Mouse (Mus musculus) small intestine, adult 2 months (tissue): ENCODE results near the gene Cnnm1. TPM values are rescaled to one million over a fixed set of nuclear protein-coding genes. Genes with fewer than 3 reads are reported as not detected.

Experiments used
- H3K27ac ChIP-seq: fragments of 200-500 bp; 2 replicates; pipeline ENCODE4 v1.5.1; 2012; ENCODE audit warnings: low read depth, low read length, control low read depth, inconsistent platforms; ENCODE audit not compliant: insufficient read depth
- H3K27me3 ChIP-seq: fragments of 200-500 bp; 2 replicates; pipeline ENCODE4 v1.6.1; 2012; ENCODE audit warnings: mild to moderate bottlenecking, moderate library complexity, low read length, inconsistent platforms; ENCODE audit not compliant: control insufficient read depth, insufficient read depth
- H3K36me3 ChIP-seq: fragments of 200-500 bp; 2 replicates; pipeline ENCODE4 v1.6.1; 2012; ENCODE audit warnings: mild to moderate bottlenecking, low read length, control low read depth, inconsistent platforms; ENCODE audit not compliant: control insufficient read depth, insufficient read depth
- H3K4me1 ChIP-seq: fragments of 200-500 bp; 2 replicates; pipeline ENCODE4 v1.6.1; 2012; ENCODE audit warnings: low read length, inconsistent platforms, mixed read lengths; ENCODE audit not compliant: control insufficient read depth, insufficient read depth, insufficient read length
- H3K4me3 ChIP-seq: fragments of 200-500 bp; 2 replicates; pipeline ENCODE4 v1.5.1; 2012; ENCODE audit warnings: low read depth, mild to moderate bottlenecking, control low read depth, inconsistent platforms, low read length, moderate library complexity
- CTCF ChIP-seq: fragments of 200-500 bp; IDR thresholded peaks from 2 replicates; pipeline ENCODE4 v1.5.1; 2012; ENCODE audit warnings: low read depth, mild to moderate bottlenecking, control low read depth, inconsistent platforms, low read length, moderate library complexity, mixed read lengths; ENCODE audit not compliant: insufficient replicate concordance, insufficient read length; ENCODE audit errors: extremely low read depth
- POLR2A ChIP-seq: fragments of 200-500 bp; IDR thresholded peaks from 2 replicates; pipeline ENCODE4 v1.6.1; 2012; ENCODE audit warnings: low read depth, mild to moderate bottlenecking, control low read depth, inconsistent platforms, low read length, moderate library complexity
- WGBS: fragments of 180-500 bp; shearing (Covaris S2); methylation state at CpG from one replicate; pipeline ENCODE4 v1.1.7; 2018; 5-methylcytosine and 5-hydroxymethylcytosine counted together
- polyA plus RNA-seq: library from polyadenylated mRNA; depleted of rRNA; stranded (reverse); fragments of >200 nt; gene quantifications from 2 replicates; pipeline ENCODE4 v1.2.3, GENCODE M21; 2012

Cnnm1 gene
- polyA plus RNA-seq, 1 experiment = 0.55 TPM

DNA sequence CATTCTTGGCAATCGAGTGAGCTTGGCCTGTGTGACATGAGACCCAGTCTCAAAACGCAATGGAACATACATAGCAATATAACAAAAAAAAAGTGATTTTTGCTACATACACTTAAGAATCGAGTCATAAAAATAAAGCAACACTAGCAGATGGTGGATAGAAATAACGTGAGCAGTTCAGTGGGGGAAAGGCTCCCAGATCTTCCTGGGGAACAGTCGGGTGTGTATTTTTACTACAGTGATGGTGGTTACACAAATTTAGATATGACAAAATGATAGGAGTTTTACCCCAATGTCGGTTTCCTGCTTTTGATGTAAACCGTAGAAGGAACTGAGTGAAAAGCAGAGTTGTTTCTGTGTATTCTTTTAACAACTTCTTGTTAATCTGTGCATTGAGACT, 990 bp upstream of the Cnnm1 start:
- no peaks in the 10 kb centered on the region for H3K36me3 ChIP-seq
- H3K27me3 ChIP-seq = peaks cover 19% of the 10 kb centered on the region
- no peak overlapping the region for H3K27ac ChIP-seq
- H3K4me1 ChIP-seq = peaks cover 7% of the 10 kb centered on the region
- H3K4me3 ChIP-seq = no peak overlapping the region
- WGBS = 80% methylated on average over 7 of the region's 7 CpGs
- TF ChIP-seq POLR2A (no peak), CTCF (no peak)

GRCm38 (mm10) chr19:43440768-43441660, 778 bp downstream of the Cnnm1 start:
- no peak for TF ChIP-seq POLR2A
- no peak for TF ChIP-seq CTCF
- WGBS = under 1% methylated on average over 112 of the region's 118 CpGs
- Histone ChIP-seq H3K4me3 (peak overlapping the region; percentile 59), H3K4me1 (peaks cover 7% of the 10 kb centered on the region), H3K27ac (no peak overlapping the region), H3K27me3 (peaks cover 19% of the 10 kb centered on the region), H3K36me3 (no peaks in the 10 kb centered on the region)

GRCm38 (mm10) chr19:43441661-43441990, 1.4 kb downstream of the Cnnm1 start:
- Histone ChIP-seq H3K4me1 (peaks cover 7% of the 10 kb centered on the region), H3K4me3 (peak overlapping the region; percentile 59), H3K27me3 (peaks cover 19% of the 10 kb centered on the region), H3K27ac (no peak overlapping the region), H3K36me3 (no peaks in the 10 kb centered on the region)
- 14% methylated on average over 17 of the region's 17 CpGs for WGBS
- no peak for TF ChIP-seq POLR2A
- no peak for TF ChIP-seq CTCF

GRCm38 (mm10) chr19:43442269-43442668, 2.0 kb downstream of the Cnnm1 start:
- no peak overlapping the region for H3K4me3 ChIP-seq
- H3K4me1 ChIP-seq = peaks cover 7% of the 10 kb centered on the region
- 44% methylated on average over 6 of the region's 6 CpGs for WGBS
- peaks cover 19% of the 10 kb centered on the region for H3K27me3 ChIP-seq
- no peaks in the 10 kb centered on the region for H3K36me3 ChIP-seq
- no peak for TF ChIP-seq CTCF
- no peak for TF ChIP-seq POLR2A
- H3K27ac ChIP-seq = no peak overlapping the region

GRCm38 (mm10) chr19:43442906-43443305, 2.7 kb downstream of the Cnnm1 start:
- H3K27ac ChIP-seq = no peak overlapping the region
- H3K36me3 ChIP-seq = no peaks in the 10 kb centered on the region
- 92% methylated on average over 5 of the region's 5 CpGs for WGBS
- no peak overlapping the region for H3K4me3 ChIP-seq
- H3K27me3 ChIP-seq = peaks cover 19% of the 10 kb centered on the region
- H3K4me1 ChIP-seq = peaks cover 7% of the 10 kb centered on the region
- no peak for TF ChIP-seq POLR2A
- TF ChIP-seq CTCF = no peak

- Histone ChIP-seq H3K27me3 (peaks cover 17% of the 10 kb centered on the region), H3K36me3 (no peaks in the 10 kb centered on the region), H3K27ac (no peak overlapping the region), H3K4me3 (no peak overlapping the region), H3K4me1 (peaks cover 7% of the 10 kb centered on the region)
- no peak for TF ChIP-seq CTCF
- TF ChIP-seq POLR2A = no peak
- 56% methylated on average over 6 of the region's 6 CpGs for WGBS
Measured at GRCm38 (mm10) chr19:43444636-43445205, 4.5 kb downstream of the Cnnm1 start.

DNA sequence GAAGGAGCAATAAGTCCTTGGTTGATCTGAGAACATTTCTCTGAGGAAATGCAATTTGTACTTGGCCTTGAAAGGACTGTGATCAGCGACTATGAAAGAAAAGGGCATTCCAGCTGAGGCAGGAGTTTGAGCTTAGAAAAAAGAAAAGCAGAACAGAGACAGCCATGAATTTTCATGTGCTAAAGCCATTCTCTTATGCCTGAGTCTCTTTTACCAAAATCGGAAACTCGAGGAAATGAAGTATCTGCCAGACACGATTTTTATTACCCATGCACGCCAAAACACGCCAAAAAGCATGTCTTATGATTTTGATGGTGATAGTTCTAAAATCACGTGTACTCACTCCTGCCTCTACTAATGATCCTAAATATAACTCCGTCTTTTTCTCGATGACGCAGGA, 11.3 kb downstream of the Cnnm1 start:
- H3K4me1 ChIP-seq = peaks cover 2% of the 10 kb centered on the region; the same call in 1 of the 2 replicates
- H3K36me3 ChIP-seq = no peaks in the 10 kb centered on the region
- 87% methylated on average over 10 of the region's 10 CpGs for WGBS
- no peak overlapping the region for H3K27ac ChIP-seq
- no peak for TF ChIP-seq CTCF
- no peak for TF ChIP-seq POLR2A
- H3K4me3 ChIP-seq = no peak overlapping the region
- no peaks in the 10 kb centered on the region for H3K27me3 ChIP-seq
